Mouse (Mus musculus): ENCODE results near the gene Disc1.

The Disc1 gene

DNA sequence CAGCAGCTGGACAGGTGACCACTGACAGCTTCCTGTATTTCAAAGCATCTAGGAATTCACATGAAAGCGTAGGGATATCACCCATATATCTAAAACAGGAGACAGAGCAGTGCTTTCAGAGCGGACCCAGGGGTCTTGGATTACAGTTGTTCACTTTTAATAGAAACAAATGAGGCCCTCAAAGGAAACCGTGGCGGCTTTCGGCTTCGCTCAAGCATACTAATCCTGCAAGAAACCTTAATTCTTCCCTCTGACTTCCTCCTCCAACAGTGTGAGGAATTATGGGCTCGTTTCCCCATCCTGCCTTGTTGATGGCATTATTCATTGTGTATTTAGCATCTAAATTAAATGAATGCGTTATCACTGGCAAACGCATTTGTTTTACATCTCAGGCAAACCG lies 252.7 kb downstream of the Disc1 start:
- no peak for DNase-seq (ENCODE audit: low read depth, low spot score)

DNA sequence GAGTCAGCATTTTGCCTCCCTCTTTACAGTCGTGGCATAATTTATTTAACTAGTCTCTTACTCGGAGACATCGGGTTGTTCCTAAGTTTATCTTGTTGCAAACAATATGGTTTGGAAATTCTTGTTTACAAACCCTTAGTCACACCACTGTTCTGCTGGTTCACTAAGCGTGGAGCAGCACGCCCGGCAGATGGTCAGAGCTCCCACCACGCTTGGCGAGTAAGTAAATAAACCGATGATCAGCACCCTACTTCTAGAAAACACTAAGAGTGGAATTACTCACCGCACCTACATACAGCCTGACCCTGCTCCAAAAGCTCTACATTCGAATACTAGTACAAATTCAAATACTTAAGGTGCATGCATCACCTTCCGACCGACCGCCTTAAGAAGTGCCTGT lies 256.0 kb downstream of the Disc1 start:
- no peak for DNase-seq (ENCODE audit: low read depth, low spot score)

Data from CD4-positive, CD25-positive, alpha-beta regulatory T cell, adult 2 months (primary cell).